Mouse (Mus musculus) G1E (cell line): Measurements from ENCODE around the gene Pno1.

Experiments
- CTCF ChIP-seq: IDR thresholded peaks from 2 replicates; pipeline ENCODE4 v1.5.1; 2012; ENCODE audit warnings: low read depth, low read length, inconsistent platforms, mixed read lengths
- GATA1 ChIP-seq: IDR thresholded peaks from 2 replicates; pipeline ENCODE4 v1.6.1; 2012; ENCODE audit warnings: borderline replicate concordance, low read length, inconsistent platforms, mixed read lengths
- GATA2 ChIP-seq: IDR thresholded peaks from 2 replicates; pipeline ENCODE4 v1.6.1; 2012; ENCODE audit warnings: low read depth, low read length, inconsistent platforms, borderline replicate concordance
- POLR2AphosphoS5 ChIP-seq: IDR thresholded peaks from 2 replicates; pipeline ENCODE4 v1.6.1; 2012; ENCODE audit warnings: low read depth, low read length, inconsistent platforms; ENCODE audit not compliant: insufficient replicate concordance
- TAL1 ChIP-seq: conservative IDR thresholded peaks from 2 replicates; pipeline ENCODE4 v1.6.1; 2012; ENCODE audit warnings: low read depth, low read length, inconsistent platforms, mixed read lengths

- no peak for TF ChIP-seq CTCF
- TF ChIP-seq GATA1: no peak
- TF ChIP-seq TAL1: no peak
- TF ChIP-seq GATA2: no peak
- no peak for TF ChIP-seq POLR2AphosphoS5
Observed at GRCm38 (mm10) chr11:17181807-17182206, 29.6 kb downstream of the Pno1 start, which contains the start of gene Wdr92.
